Mouse (Mus musculus): Measurements from ENCODE around the gene Mien1. TPM values are rescaled to one million over a fixed set of nuclear protein-coding genes. Genes with fewer than 3 reads are reported as not detected.

Mien1 gene
- total and polyA plus RNA-seq, 2 experiments from 2014 or later = 70.0 to 259 TPM

- no peak for TF ChIP-seq CTCF (IDR thresholded peaks at IDR 0.05; ENCODE audit: low read depth)
- no peak overlapping the region for H3K27ac ChIP-seq
- H3K4me3 ChIP-seq (ENCODE audit: low read length) = no peak overlapping the region
- ATAC-seq = no peak
- no peaks in the 10 kb centered on the region for H3K9me3 ChIP-seq (ENCODE audit: low read length)
- DNase-seq (ENCODE audit: low spot score) = no peak
- H3K4me2 ChIP-seq (ENCODE audit: low read depth, low read length) = no peak overlapping the region
- H3K27me3 ChIP-seq (ENCODE audit: insufficient read depth, low read length) = no peaks in the 10 kb centered on the region
- 88% methylated on average over 9 of the region's 9 CpGs for WGBS
- H3K36me3 ChIP-seq (ENCODE audit: insufficient read depth, low read length) = peaks cover 6% of the 10 kb centered on the region; the same call in 1 of the 2 replicates
- no peaks in the 10 kb centered on the region for H3K4me1 ChIP-seq (ENCODE audit: insufficient read depth, low read length)
- no peak overlapping the region for H3K9ac ChIP-seq (replicated peaks; ENCODE audit: low read length)
Observed at GRCm38 (mm10) chr11:98435723-98436122, 3.1 kb downstream of the Mien1 start.

GRCm38 (mm10) chr11:98431743-98432502 lies 6.9 kb downstream of the Mien1 start:
- Histone ChIP-seq H3K9ac (replicated peaks; ENCODE audit: low read length) (no peak overlapping the region), H3K4me2 (ENCODE audit: low read depth, low read length) (no peak overlapping the region), H3K27ac (no peak overlapping the region), H3K36me3 (ENCODE audit: insufficient read depth, low read length) (peaks cover 5% of the 10 kb centered on the region; the same call in 1 of the 2 replicates), H3K4me3 (ENCODE audit: low read length) (no peak overlapping the region), H3K27me3 (ENCODE audit: insufficient read depth, low read length) (no peaks in the 10 kb centered on the region), H3K4me1 (ENCODE audit: insufficient read depth, low read length) (no peaks in the 10 kb centered on the region), H3K9me3 (ENCODE audit: low read length) (no peaks in the 10 kb centered on the region)
- no peak for DNase-seq (ENCODE audit: low spot score)
- ATAC-seq = no peak
- TF ChIP-seq CTCF (IDR thresholded peaks at IDR 0.05; ENCODE audit: low read depth) = no peak
- 79% methylated on average over 9 of the region's 9 CpGs for WGBS

- no peak overlapping the region for H3K4me2 ChIP-seq (ENCODE audit: low read depth, low read length)
- no peak for TF ChIP-seq CTCF (IDR thresholded peaks at IDR 0.05; ENCODE audit: low read depth)
- H3K4me3 ChIP-seq (ENCODE audit: low read length) = no peak overlapping the region
- H3K9me3 ChIP-seq (ENCODE audit: low read length) = no peaks in the 10 kb centered on the region
- H3K9ac ChIP-seq (replicated peaks; ENCODE audit: low read length) = no peak overlapping the region
- H3K4me1 ChIP-seq (ENCODE audit: insufficient read depth, low read length) = no peaks in the 10 kb centered on the region
- no peaks in the 10 kb centered on the region for H3K36me3 ChIP-seq (ENCODE audit: insufficient read depth, low read length)
- no peak for DNase-seq (ENCODE audit: low spot score)
- H3K27me3 ChIP-seq (ENCODE audit: insufficient read depth, low read length) = no peaks in the 10 kb centered on the region
- no peak for ATAC-seq
- no peak overlapping the region for H3K27ac ChIP-seq
- WGBS = 86% methylated on average over 5 of the region's 5 CpGs
Observed at GRCm38 (mm10) chr11:98428436-98428835, 10.4 kb downstream of the Mien1 start.

- H3K4me2 ChIP-seq (ENCODE audit: low read depth, low read length) = no peak overlapping the region
- no peak overlapping the region for H3K4me3 ChIP-seq (ENCODE audit: low read length)
- 91% methylated on average over 7 of the region's 7 CpGs for WGBS
- H3K4me1 ChIP-seq (ENCODE audit: insufficient read depth, low read length) = no peaks in the 10 kb centered on the region
- H3K9ac ChIP-seq (replicated peaks; ENCODE audit: low read length) = no peak overlapping the region
- ATAC-seq (no peak), DNase-seq (ENCODE audit: low spot score) (no peak)
- TF ChIP-seq CTCF (IDR thresholded peaks at IDR 0.05; ENCODE audit: low read depth) = no peak
- H3K36me3 ChIP-seq (ENCODE audit: insufficient read depth, low read length) = no peaks in the 10 kb centered on the region
- H3K9me3 ChIP-seq (ENCODE audit: low read length) = no peaks in the 10 kb centered on the region
- H3K27me3 ChIP-seq (ENCODE audit: insufficient read depth, low read length) = no peaks in the 10 kb centered on the region
- H3K27ac ChIP-seq = no peak overlapping the region
Observed at GRCm38 (mm10) chr11:98426592-98426991, 12.2 kb downstream of the Mien1 start.

- DNase-seq (ENCODE audit: low spot score) (no peak), ATAC-seq (no peak)
- Histone ChIP-seq H3K4me2 (ENCODE audit: low read depth, low read length) (no peak overlapping the region), H3K9me3 (ENCODE audit: low read length) (no peaks in the 10 kb centered on the region), H3K9ac (replicated peaks; ENCODE audit: low read length) (no peak overlapping the region), H3K27ac (no peak overlapping the region), H3K4me1 (ENCODE audit: insufficient read depth, low read length) (no peaks in the 10 kb centered on the region), H3K4me3 (ENCODE audit: low read length) (no peak overlapping the region), H3K36me3 (ENCODE audit: insufficient read depth, low read length) (no peaks in the 10 kb centered on the region), H3K27me3 (ENCODE audit: insufficient read depth, low read length) (no peaks in the 10 kb centered on the region)
- TF ChIP-seq CTCF (IDR thresholded peaks at IDR 0.05; ENCODE audit: low read depth) = no peak
- 74% methylated on average over 10 of the region's 10 CpGs for WGBS
Observed at GRCm38 (mm10) chr11:98418939-98419547, 19.7 kb downstream of the Mien1 start.

- Histone ChIP-seq H3K9me3 (ENCODE audit: low read length) (no peaks in the 10 kb centered on the region), H3K4me1 (ENCODE audit: insufficient read depth, low read length) (no peaks in the 10 kb centered on the region), H3K36me3 (ENCODE audit: insufficient read depth, low read length) (no peaks in the 10 kb centered on the region), H3K27ac (no peak overlapping the region), H3K27me3 (ENCODE audit: insufficient read depth, low read length) (no peaks in the 10 kb centered on the region), H3K4me3 (ENCODE audit: low read length) (no peak overlapping the region), H3K4me2 (ENCODE audit: low read depth, low read length) (no peak overlapping the region), H3K9ac (replicated peaks; ENCODE audit: low read length) (no peak overlapping the region)
- ATAC-seq = no peak
- 65% methylated on average over 6 of the region's 6 CpGs for WGBS
- no peak for TF ChIP-seq CTCF (IDR thresholded peaks at IDR 0.05; ENCODE audit: low read depth)
- no peak for DNase-seq (ENCODE audit: low spot score)
Observed at GRCm38 (mm10) chr11:98418273-98418672, 20.5 kb downstream of the Mien1 start.

GRCm38 (mm10) chr11:98417074-98417473 lies 21.7 kb downstream of the Mien1 start:
- no peak for TF ChIP-seq CTCF (IDR thresholded peaks at IDR 0.05; ENCODE audit: low read depth)
- H3K9ac ChIP-seq (replicated peaks; ENCODE audit: low read length) = no peak overlapping the region
- no peaks in the 10 kb centered on the region for H3K36me3 ChIP-seq (ENCODE audit: insufficient read depth, low read length)
- H3K9me3 ChIP-seq (ENCODE audit: low read length) = no peaks in the 10 kb centered on the region
- no peak for DNase-seq (ENCODE audit: low spot score)
- no peak overlapping the region for H3K27ac ChIP-seq
- ATAC-seq = no peak
- peaks cover 5% of the 10 kb centered on the region for H3K27me3 ChIP-seq (ENCODE audit: insufficient read depth, low read length)
- no peaks in the 10 kb centered on the region for H3K4me1 ChIP-seq (ENCODE audit: insufficient read depth, low read length)
- 88% methylated on average over 1 of the region's 1 CpGs for WGBS
- H3K4me3 ChIP-seq (ENCODE audit: low read length) = no peak overlapping the region
- no peak overlapping the region for H3K4me2 ChIP-seq (ENCODE audit: low read depth, low read length)
